Mouse (Mus musculus) Patski (cell line): ENCODE measurements around the gene Gm42742. TPM values are rescaled to one million over a fixed set of nuclear protein-coding genes. Genes with fewer than 3 reads are reported as not detected.

Experiments used
- ATAC-seq: fragments of 100-300 bp; one replicate; pipeline ENCODE4 v1.8.0; 2021
- CTCF ChIA-PET: fragments of 350-600 bp; sonication (Branson Sonifier 250); formaldehyde crosslinking; loops from one replicate; lab custom pipeline; 2022; ENCODE audit warnings: inconsistent platforms; lab: Charles Lee
- POLR2A ChIA-PET: fragments of 350-600 bp; sonication (Branson Sonifier 250); formaldehyde crosslinking; loops from one replicate; lab custom pipeline; 2022; ENCODE audit warnings: antibody characterized with exemption, inconsistent platforms; lab: Charles Lee
- DNase-seq: peaks from one replicate; pipeline ENCODE4 v3.0.0-alpha.2; 2011; ENCODE audit warnings: low read depth, low spot score
- H3K27me3 ChIP-seq: fragments of 371-371 bp; one replicate; pipeline ENCODE4 v1.5.1; 2021
- CTCF ChIP-seq: fragments of 100-300 bp; IDR thresholded peaks from one replicate; pipeline ENCODE4 v1.5.1; 2021
- in situ Hi-C: fragments of 300-500 bp; cut with MboI; formaldehyde crosslinking; loops from 3 replicates; pipeline ENCODE4 v1.11.1; 2018; ENCODE audit warnings: low pct_unique_long_range_greater_than_20kb, mixed read lengths
- polyA plus RNA-seq: library from polyadenylated mRNA; unstranded; gene quantifications from one replicate; pipeline ENCODE4 v1.2.3, GENCODE M21; 2021

The Gm42742 gene
- polyA plus RNA-seq, 1 experiment from 2014 or later = 39.5 TPM

DNA sequence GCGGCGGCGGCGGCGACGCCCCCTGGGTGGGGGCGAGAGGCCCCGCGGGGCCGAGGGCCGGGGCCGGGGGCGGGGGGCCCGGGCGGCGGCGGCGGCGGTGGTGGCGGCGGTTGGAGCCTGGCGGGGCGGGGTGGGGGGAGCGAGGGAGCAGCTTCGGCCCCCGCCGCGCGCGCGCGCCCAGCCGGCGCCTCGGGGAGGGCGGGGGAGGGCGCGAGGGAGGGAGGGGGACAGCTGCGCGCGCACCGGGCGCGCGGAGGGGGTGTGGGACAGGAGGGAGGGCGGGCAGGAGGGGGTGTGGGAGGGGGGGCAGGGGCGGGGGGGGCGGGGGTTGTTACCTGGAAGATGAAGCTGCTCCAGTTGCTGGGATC is 5.7 kb upstream of the Gm42742 start:
- POLR2A ChIA-PET = interaction anchor here (5.6 kb wide), 1 partner anchor 10 kb away, joined by 31 read pairs; the partner anchor contains the start of genes Pagr1a and Pagr1b
- TF ChIP-seq CTCF = no peak
- ATAC-seq (peak; percentile 1), DNase-seq (no peak)
- H3K27me3 ChIP-seq = no peaks in the 10 kb centered on the region
- in situ Hi-C loops = no loop called here
- CTCF ChIA-PET = interaction anchor here (3.3 kb wide), 1 partner anchor 11 kb away, joined by 21 read pairs; the partner anchor contains the start of genes Mvp, Pagr1a and Pagr1b

DNA sequence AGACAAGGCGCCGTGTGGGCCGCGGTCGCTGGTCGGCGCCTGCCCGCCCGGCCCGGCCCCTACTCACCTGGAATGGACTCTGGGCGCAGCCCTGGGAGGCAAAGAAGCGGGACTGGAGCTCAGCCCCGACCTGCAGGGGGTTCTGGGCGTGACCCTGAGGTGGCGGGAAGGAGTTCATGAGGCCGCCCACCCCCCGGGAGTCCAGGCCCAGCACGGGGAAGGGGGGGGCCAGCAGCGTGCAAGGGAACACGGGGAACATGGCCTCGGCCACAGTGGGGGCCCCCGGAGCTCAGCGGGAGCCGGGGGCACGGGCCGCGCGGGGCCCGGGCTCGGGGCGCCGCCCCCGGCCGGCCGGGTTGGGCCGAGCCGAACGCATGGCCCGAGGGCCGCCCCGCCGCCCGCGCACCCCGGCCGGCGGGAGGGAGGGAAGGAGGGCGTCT is 5.3 kb upstream of the Gm42742 start:
- ATAC-seq = peak; percentile 26
- CTCF ChIA-PET = interaction anchor here (3.3 kb wide), 1 partner anchor 11 kb away, joined by 21 read pairs; the partner anchor contains the start of genes Mvp, Pagr1a and Pagr1b
- POLR2A ChIA-PET = interaction anchor here (1.6 to 5.6 kb wide), 2 partner anchors 10 to 77 kb away, joined by 9 to 31 read pairs; partner anchors contain the start of genes Pagr1a and Pagr1b
- no peak for DNase-seq
- in situ Hi-C loops = no loop called here
- H3K27me3 ChIP-seq = no peaks in the 10 kb centered on the region
- no peak for TF ChIP-seq CTCF

DNA sequence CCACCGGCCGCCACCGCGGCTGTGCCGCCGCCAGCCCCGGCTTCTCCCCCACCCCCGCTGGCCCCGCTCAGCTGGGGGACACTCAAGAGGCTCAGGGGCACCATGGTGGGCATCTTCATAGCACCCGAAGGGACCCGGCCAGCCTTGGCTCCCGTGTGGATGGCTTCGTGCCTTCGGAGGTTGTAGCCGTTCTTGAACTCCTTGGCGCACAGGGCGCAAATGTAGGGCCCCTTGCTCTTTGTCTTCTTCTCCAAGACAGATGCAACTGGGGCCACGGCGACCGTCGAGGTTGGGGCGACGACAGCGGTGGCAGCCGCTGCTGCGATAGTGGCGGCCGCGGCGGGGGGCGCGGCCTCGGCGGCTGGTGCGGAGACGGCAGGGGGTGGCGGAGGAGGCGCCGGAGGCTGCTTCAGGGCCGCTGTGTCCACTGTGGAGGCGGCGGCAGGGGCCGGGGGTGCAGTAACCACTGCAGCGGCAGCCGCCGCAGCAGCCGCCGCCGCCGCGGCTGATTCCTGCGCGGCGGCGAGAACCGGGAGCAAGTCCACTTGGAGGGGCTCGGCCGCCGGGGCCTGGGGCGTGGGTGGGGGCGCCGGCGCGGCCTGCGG is 4.8 kb upstream of the Gm42742 start:
- ATAC-seq = no peak
- POLR2A ChIA-PET = interaction anchor here (1.6 to 5.6 kb wide), 2 partner anchors 9 to 77 kb away, joined by 9 to 31 read pairs; partner anchors contain the start of genes Pagr1a and Pagr1b
- no peak for TF ChIP-seq CTCF
- H3K27me3 ChIP-seq = no peaks in the 10 kb centered on the region
- no peak for DNase-seq
- CTCF ChIA-PET = interaction anchor here (0.8 to 3.3 kb wide), 2 partner anchors 10 to 76 kb away, joined by 3 to 21 read pairs; partner anchors contain the start of genes Mvp, Pagr1a and Pagr1b
- in situ Hi-C loops = no loop called here

DNA sequence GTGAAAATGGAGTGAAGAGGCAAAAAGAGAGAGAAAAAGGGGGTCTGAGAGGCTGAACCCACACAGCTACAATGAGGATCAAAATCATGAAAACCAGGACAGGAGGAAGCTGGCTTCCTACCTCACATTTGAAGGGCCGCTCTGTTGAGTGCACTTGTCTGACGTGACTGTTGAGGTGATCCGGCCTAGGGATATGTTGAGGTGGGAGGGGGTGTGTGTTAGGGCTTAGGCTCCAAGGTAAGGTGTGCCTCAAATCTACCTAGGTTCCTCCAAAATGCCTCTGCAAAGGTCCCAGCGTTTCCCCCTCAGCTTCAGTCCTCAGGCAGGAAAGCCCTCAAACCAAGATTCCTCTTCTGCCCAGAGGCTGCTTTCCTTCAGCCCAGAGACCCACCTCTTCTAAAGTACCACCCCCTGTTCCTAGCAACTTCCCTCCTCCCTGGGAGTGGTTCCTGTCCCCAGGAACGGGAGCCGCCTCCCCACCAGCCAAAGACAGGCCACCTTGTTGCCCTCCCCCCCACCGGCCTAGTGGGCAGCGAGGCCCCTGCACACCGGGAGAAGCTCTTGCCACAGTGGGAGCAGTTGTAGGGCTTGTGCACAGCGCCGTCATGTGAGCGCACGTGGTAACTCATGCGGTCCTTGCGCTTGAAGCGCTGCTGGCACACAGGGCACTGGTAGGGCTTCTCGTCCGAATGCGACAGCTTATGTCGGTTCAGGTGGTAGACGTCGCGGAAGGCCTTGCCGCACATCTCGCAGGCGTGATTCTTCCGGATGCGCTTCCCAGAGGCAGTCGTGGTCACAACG is 4.1 kb upstream of the Gm42742 start:
- no peak for TF ChIP-seq CTCF
- in situ Hi-C loops = no loop called here

DNA sequence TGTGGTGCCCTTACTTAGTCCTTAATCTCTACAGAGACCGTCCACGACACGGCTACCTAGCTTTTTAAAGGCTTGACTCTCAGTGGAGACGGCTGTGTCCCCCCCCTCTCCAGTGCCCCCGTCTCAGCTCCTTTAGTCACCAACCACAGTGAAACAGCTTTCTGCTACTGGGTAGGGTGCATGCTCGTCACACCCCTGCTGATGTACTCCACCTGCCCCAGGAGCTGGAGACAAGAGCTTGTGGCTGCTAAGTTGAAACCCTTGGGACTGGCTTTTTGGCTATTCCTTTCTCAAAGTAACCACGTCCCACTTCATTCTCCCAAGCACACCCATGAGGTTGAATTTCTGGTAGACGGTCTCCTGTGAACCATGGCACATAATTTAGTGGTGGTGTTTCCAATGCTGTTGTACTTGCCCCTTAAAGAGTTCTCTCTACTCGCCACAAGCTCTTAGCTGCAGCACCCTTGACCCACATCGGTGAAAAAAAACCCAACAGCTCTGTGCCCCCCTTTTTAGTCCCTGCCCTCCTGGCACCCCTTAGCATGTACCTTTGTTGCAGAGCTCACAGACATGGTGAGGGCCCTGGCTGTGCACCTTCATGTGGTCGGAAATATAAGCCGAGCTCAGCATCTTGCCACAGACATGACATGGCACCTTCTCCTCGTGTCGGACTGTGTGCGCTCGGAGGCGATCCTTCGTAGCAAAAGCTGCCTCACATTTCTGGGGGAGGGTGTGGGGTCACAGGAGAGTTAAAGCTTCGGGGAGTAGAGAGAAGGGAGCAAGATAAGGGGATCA is 3.2 kb upstream of the Gm42742 start:
- DNase-seq = no peak
- no peak for TF ChIP-seq CTCF
- ChIA-PET CTCF (interaction anchor here (1.0 to 3.3 kb wide), 3 partner anchors 9 to 87 kb away, joined by 3 to 21 read pairs (median 4); partner anchors contain the start of genes Mvp, Pagr1a and Pagr1b), POLR2A (interaction anchor here (0.6 to 5.6 kb wide), 8 partner anchors 7 to 609 kb away, joined by 3 to 31 read pairs (median 4); partner anchors contain the start of genes Mvp, Pagr1a and Pagr1b)
- no peak for ATAC-seq
- in situ Hi-C loops = no loop called here
- no peaks in the 10 kb centered on the region for H3K27me3 ChIP-seq

More for the DNA sequence above, 4.1 kb upstream of the Gm42742 start:
- no peaks in the 10 kb centered on the region for H3K27me3 ChIP-seq
- ChIA-PET POLR2A (interaction anchor here (0.6 to 5.6 kb wide), 5 partner anchors 8 to 78 kb away, joined by 4 to 31 read pairs (median 5); partner anchors contain the start of genes Mvp, Pagr1a and Pagr1b), CTCF (interaction anchor here (0.8 to 3.3 kb wide), 4 partner anchors 10 to 86 kb away, joined by 3 to 21 read pairs (median 4); partner anchors contain the start of genes Mvp, Pagr1a and Pagr1b)
- no peak for DNase-seq
- ATAC-seq = peak; percentile 23

DNA sequence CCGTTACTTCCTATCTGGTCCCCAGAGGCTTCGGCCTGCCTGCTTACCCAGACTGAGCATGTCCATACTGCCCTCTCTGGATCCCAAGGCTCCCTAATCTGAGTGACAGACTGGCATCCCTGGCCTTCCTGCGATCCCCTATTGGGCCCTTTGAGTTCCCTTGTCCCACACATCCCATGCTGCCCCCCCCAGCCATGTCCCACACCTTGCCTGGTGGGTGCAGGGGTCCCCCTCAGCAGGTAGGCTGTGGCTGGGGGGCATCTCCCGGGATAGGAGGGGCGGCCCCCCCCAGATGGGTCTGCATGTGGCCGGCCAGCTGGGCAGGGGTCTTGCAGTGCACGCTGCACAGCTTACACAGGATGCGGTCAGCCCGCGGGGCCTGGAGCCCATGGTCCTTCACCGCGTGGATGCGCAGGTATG is 2.4 kb upstream of the Gm42742 start:
- ChIA-PET CTCF (interaction anchor here (3.3 kb wide), 1 partner anchor 8 kb away, joined by 21 read pairs; the partner anchor contains the start of genes Mvp, Pagr1a and Pagr1b), POLR2A (interaction anchor here (0.6 to 5.6 kb wide), 2 partner anchors 7 to 609 kb away, joined by 3 to 31 read pairs; partner anchors contain the start of genes Pagr1a and Pagr1b)
- ATAC-seq (no peak), DNase-seq (no peak)
- H3K27me3 ChIP-seq = no peaks in the 10 kb centered on the region
- no peak for TF ChIP-seq CTCF
- in situ Hi-C loops = no loop called here

DNA sequence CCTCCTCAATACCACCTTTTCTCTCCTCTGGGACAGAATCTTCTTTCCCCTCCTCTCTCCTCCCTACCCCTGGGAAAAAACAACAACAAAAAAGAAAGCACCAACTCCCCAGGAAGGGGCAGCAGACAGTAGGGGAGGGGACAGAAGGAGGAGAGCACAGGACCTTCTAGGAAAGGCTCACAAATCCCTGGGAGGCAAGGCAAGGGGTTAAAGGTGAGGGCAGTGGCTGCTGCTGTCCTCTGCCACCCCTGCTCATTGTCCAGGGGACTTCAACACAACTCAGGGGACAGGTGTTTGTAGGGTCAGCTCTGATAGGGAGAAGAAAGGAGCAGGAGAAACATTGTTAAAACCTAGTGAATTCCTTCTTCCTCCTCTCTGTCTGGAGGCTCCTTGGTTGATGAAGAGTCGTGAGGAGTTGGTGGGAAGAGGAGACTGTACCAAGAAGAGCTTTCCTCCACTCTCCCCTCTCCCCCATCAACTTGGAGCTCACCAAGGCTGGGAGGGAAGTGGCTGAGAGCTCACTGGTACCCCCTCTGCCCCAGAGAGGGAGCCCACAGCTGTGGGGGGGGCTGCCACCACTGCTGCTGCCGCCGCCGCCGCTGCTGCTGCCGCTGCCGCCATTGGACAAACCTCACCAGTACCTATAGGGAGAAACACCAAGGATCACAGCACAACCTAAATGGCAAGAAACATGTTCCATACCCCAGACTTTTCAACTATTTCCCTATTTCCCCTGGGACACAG is 1.8 kb upstream of the Gm42742 start:
- in situ Hi-C loops = no loop called here
- ATAC-seq (no peak), DNase-seq (no peak)
- ChIA-PET POLR2A (no interaction called here), CTCF (no interaction called here)
- no peak for TF ChIP-seq CTCF
- H3K27me3 ChIP-seq = no peaks in the 10 kb centered on the region

DNA sequence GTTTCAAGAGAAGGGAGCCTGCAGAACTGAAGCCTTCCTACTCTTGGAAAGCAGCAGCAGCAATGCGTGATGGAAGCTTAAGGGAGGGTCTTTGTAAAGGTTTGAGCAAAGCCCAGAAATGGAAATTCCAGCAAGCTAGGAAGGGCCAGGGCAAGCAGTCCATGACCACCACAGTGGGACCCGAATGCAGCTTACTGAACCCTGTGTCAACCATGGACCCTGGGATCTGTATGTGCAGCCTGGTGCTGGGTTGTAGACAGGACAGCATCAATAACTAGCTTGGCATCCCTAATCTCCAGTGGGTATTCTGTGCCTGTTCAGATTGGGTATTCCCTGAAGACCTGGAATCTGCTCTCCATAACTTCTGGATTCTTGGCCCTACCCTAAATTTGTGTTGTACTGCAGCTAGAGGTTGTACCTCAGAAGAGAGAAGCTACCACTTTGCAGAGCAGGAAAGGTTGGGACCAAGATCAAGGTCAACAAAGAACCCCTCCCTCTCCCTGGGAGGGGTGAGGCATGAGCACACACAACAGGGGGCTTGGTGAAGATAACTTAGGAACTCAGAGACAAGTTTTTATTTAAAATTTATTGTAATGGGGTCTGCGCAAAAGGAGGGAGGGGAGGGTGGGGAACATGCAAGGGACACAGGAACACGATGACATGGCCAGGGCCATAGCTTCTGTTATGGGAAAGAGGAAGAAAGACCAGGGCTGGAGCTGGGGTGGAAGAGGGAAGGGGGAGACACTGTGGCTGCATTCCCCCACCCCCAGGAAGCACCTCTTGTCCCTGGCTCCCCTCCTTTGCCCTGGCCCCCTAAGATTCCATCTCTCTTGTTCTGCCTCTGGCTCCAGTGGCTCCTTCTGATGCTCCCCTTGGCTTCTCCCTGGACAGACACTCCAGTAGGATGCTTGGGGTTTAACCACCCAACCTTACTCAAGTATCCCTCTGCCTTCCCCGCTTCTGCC is 948 bp upstream of the Gm42742 start:
- CTCF ChIA-PET = no interaction called here
- ATAC-seq = no peak

More for the DNA sequence above, 948 bp upstream of the Gm42742 start:
- POLR2A ChIA-PET = no interaction called here
- no peak for DNase-seq
- in situ Hi-C loops = no loop called here
- TF ChIP-seq CTCF = no peak
- no peaks in the 10 kb centered on the region for H3K27me3 ChIP-seq
